Mouse (Mus musculus): ENCODE results near the gene Synpr. TPM values are rescaled to one million over a fixed set of nuclear protein-coding genes. Genes with fewer than 3 reads are reported as not detected.

The Synpr gene
- total and polyA plus RNA-seq, 2 experiments from 2014 or later, result 67.2 to 69.3 TPM

DNA sequence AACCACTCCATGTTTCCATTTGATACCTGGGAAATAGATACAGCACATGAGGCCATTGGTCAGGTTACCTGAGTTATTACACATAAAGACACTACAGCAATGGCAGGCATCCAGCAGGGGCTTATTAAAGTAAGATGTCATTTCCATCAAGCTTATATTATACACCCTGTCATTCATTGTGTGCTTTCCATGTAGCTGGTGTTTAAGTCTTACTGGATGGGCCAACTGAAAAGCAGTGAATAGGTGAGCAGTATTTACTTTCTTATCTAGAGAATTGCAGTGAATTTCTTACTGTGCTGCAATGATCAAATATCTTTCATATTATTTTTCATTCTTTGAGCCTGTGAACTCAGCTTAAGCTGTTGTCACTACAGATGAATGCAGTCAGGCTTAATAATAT lies 287.4 kb downstream of the Synpr start:
- Histone ChIP-seq H3K4me1 (ENCODE audit: insufficient read depth) (no peaks in the 10 kb centered on the region), H3K9ac (no peak overlapping the region), H3K9me3 (ENCODE audit: low read length) (no peaks in the 10 kb centered on the region), H3K36me3 (ENCODE audit: insufficient read depth) (no peaks in the 10 kb centered on the region), H3K4me3 (ENCODE audit: low read depth, low read length) (no peak overlapping the region), H3K27me3 (ENCODE audit: insufficient read depth, low read length) (no peaks in the 10 kb centered on the region), H3K27ac (ENCODE audit: low read depth, low read length) (no peak overlapping the region), H3K4me2 (ENCODE audit: low read depth) (no peak overlapping the region)
- ATAC-seq (no peak), DNase-seq (no peak)
- TF ChIP-seq CTCF (IDR thresholded peaks at IDR 0.05; ENCODE audit: low read depth), result no peak

DNA sequence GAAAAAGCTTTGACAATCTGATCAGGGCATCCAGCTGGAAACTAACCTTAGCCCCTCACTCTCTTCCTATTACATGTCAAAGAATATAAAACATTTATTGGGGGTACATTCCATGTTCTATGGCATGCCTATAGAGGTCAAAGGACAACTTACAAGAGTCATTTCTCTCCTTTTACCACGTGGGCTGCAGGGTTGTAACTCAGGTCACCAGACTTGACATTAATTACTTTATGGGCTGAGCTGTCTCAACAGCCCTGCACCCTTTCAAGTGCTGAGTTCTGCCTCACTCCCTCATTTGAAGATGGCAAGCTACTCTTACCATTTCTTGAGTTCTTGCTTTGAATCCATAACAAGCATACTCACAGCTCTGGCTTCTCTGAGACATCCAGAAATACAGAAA lies 287.9 kb downstream of the Synpr start:
- Histone ChIP-seq H3K9me3 (ENCODE audit: low read length) (no peaks in the 10 kb centered on the region), H3K4me2 (ENCODE audit: low read depth) (no peak overlapping the region), H3K4me1 (ENCODE audit: insufficient read depth) (no peaks in the 10 kb centered on the region), H3K27me3 (ENCODE audit: insufficient read depth, low read length) (no peaks in the 10 kb centered on the region), H3K27ac (ENCODE audit: low read depth, low read length) (no peak overlapping the region), H3K36me3 (ENCODE audit: insufficient read depth) (no peaks in the 10 kb centered on the region), H3K9ac (no peak overlapping the region), H3K4me3 (ENCODE audit: low read depth, low read length) (no peak overlapping the region)
- DNase-seq (no peak), ATAC-seq (no peak)
- no peak for TF ChIP-seq CTCF (IDR thresholded peaks at IDR 0.05; ENCODE audit: low read depth)
- WGBS, result 49% methylated on average over 1 of the region's 1 CpGs

DNA sequence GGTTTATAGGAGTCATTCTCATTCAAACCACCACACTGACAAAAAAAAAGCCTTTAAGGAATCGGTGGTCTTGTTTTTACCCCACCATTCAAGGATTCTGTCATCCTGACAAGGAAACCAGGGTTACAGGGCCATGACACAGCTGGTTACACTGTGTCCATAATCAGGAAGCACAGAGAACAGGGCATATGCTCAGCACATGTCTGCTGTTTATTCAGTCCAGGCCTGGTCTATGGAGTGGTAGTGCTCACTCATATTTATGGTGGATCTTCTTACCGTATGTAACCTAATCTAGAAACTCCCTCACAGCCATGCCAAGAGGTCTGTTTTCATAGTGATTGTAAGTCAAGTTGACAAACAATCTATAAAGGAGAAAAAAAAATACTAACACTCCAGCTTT lies 293.5 kb downstream of the Synpr start:
- Histone ChIP-seq H3K4me2 (ENCODE audit: low read depth) (no peak overlapping the region), H3K4me1 (ENCODE audit: insufficient read depth) (no peaks in the 10 kb centered on the region), H3K36me3 (ENCODE audit: insufficient read depth) (no peaks in the 10 kb centered on the region), H3K9me3 (ENCODE audit: low read length) (no peaks in the 10 kb centered on the region), H3K4me3 (ENCODE audit: low read depth, low read length) (no peak overlapping the region), H3K9ac (no peak overlapping the region), H3K27ac (ENCODE audit: low read depth, low read length) (no peak overlapping the region), H3K27me3 (ENCODE audit: insufficient read depth, low read length) (no peaks in the 10 kb centered on the region)
- TF ChIP-seq CTCF (IDR thresholded peaks at IDR 0.05; ENCODE audit: low read depth), result no peak
- no peak for DNase-seq
- WGBS, result 85% methylated on average over 2 of the region's 2 CpGs
- no peak for ATAC-seq

DNA sequence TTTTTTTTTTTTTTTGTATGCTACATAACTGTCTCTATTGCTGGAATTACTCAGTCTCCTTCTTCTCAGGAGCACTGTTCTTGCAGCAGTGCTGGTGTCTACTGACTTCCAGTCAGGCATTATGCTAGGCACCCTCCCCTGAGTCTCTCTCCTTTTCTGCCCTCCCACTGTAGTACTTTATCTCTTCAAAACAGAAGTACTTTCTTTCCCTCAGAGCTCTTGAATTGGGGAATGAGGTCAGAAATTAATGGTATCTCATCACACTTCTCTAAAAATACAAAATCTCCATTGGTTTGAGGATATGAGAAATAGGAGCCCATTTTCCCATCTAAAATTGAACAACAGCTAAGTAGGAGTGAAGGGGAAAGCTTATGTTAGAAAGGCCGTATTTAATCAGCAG lies 294.2 kb downstream of the Synpr start:
- Histone ChIP-seq H3K9ac (no peak overlapping the region), H3K9me3 (ENCODE audit: low read length) (no peaks in the 10 kb centered on the region), H3K27ac (ENCODE audit: low read depth, low read length) (no peak overlapping the region), H3K4me1 (ENCODE audit: insufficient read depth) (no peaks in the 10 kb centered on the region), H3K4me2 (ENCODE audit: low read depth) (no peak overlapping the region), H3K4me3 (ENCODE audit: low read depth, low read length) (no peak overlapping the region), H3K36me3 (ENCODE audit: insufficient read depth) (no peaks in the 10 kb centered on the region), H3K27me3 (ENCODE audit: insufficient read depth, low read length) (no peaks in the 10 kb centered on the region)
- no peak for ATAC-seq
- no peak for TF ChIP-seq CTCF (IDR thresholded peaks at IDR 0.05; ENCODE audit: low read depth)
- no peak for DNase-seq
- 72% methylated on average over 1 of the region's 1 CpGs for WGBS

DNA sequence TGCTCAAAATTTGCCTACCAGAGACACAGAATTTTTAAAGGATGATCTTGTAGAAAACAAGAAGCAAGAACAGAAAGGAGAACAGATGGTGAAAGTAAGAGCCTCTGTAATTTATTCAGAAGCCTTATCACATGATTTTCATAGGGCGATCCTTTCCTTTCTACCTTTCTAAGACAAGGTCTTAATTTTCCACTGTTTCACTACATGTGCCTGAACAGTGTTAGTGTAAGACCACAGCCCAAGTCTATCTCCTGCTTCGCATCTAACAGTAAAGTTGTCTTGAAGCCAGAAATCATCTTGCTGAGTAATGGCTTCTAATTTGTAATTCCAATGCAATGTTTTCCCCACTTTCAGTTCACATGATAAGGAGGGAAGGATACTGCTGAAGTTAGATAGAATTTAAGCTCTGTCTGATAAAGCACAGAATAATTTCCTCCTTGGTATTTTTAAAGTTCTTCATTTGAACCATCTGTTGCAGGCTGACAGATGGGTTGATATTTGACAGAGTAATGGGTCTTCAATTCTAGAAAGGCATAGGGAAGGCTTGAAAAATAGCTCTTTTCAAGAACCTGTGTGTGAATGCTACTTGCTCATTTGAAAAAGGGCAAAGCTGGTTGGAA lies 308.9 kb downstream of the Synpr start:
- H3K27me3 ChIP-seq (ENCODE audit: insufficient read depth, low read length), result no peaks in the 10 kb centered on the region
- H3K9ac ChIP-seq, result no peak overlapping the region
- H3K9me3 ChIP-seq (ENCODE audit: low read length), result no peaks in the 10 kb centered on the region
- no peak overlapping the region for H3K4me2 ChIP-seq (ENCODE audit: low read depth)
- no peak for TF ChIP-seq CTCF (IDR thresholded peaks at IDR 0.05; ENCODE audit: low read depth)
- H3K4me3 ChIP-seq (ENCODE audit: low read depth, low read length), result no peak overlapping the region
- DNase-seq (peak; percentile 46), ATAC-seq (peak; percentile 67)
- H3K4me1 ChIP-seq (ENCODE audit: insufficient read depth), result no peaks in the 10 kb centered on the region
- no peak overlapping the region for H3K27ac ChIP-seq (ENCODE audit: low read depth, low read length)
- whole genome bisulfite sequencing, result 67% methylated on average over 2 of the region's 2 CpGs
- no peaks in the 10 kb centered on the region for H3K36me3 ChIP-seq (ENCODE audit: insufficient read depth)

DNA sequence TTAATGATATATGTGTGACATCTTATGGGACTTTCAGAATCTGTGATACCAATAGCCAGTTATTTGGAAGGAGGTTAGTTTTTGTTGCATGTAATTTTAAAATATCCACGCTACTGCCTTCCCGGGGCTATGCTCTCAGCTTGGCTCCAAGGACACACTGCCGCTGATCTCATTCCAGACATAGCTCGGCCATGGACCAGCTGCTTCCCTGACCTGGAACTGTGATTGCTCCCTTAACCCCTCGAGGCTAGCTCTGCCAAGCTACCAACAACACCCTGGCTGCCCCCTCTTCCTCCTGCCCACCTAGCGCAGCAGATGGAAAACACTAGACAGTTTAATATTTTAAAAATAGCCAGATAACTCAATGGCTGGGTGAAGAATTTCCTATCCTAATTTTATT lies 311.7 kb downstream of the Synpr start:
- WGBS, result 83% methylated on average over 6 of the region's 6 CpGs
- no peaks in the 10 kb centered on the region for H3K36me3 ChIP-seq (ENCODE audit: insufficient read depth)
- DNase-seq, result no peak
- TF ChIP-seq CTCF (IDR thresholded peaks at IDR 0.05; ENCODE audit: low read depth), result no peak
- H3K4me3 ChIP-seq (ENCODE audit: low read depth, low read length), result no peak overlapping the region
- H3K4me2 ChIP-seq (ENCODE audit: low read depth), result no peak overlapping the region
- no peak overlapping the region for H3K27ac ChIP-seq (ENCODE audit: low read depth, low read length)
- no peaks in the 10 kb centered on the region for H3K4me1 ChIP-seq (ENCODE audit: insufficient read depth)
- no peak overlapping the region for H3K9ac ChIP-seq
- no peaks in the 10 kb centered on the region for H3K9me3 ChIP-seq (ENCODE audit: low read length)
- ATAC-seq, result no peak
- H3K27me3 ChIP-seq (ENCODE audit: insufficient read depth, low read length), result no peaks in the 10 kb centered on the region

DNA sequence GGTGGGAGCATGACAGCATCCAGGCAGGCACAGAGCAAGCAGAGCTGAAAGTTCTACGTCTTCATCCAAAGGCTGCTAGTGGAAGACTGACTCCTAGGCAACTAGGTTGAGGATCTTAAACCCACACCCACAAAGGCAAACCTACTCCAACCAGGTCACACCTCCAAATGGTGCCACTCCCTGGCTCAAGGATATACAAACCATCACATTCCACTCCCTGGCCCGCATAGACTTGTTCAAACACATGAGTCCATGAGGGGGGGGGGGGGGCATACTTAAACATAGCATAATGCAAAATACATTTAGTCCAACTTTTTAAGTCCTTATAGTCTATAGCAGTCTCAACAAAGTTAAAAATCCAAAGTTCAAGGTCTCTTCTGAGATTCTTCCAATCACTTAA lies 312.6 kb downstream of the Synpr start:
- Histone ChIP-seq H3K27me3 (ENCODE audit: insufficient read depth, low read length) (no peaks in the 10 kb centered on the region), H3K4me2 (ENCODE audit: low read depth) (no peak overlapping the region), H3K4me1 (ENCODE audit: insufficient read depth) (no peaks in the 10 kb centered on the region), H3K27ac (ENCODE audit: low read depth, low read length) (no peak overlapping the region), H3K9me3 (ENCODE audit: low read length) (no peaks in the 10 kb centered on the region), H3K36me3 (ENCODE audit: insufficient read depth) (no peaks in the 10 kb centered on the region), H3K9ac (no peak overlapping the region), H3K4me3 (ENCODE audit: low read depth, low read length) (no peak overlapping the region)
- WGBS, result 94% methylated on average over 2 of the region's 2 CpGs
- ATAC-seq (no peak), DNase-seq (no peak)
- TF ChIP-seq CTCF (IDR thresholded peaks at IDR 0.05; ENCODE audit: low read depth), result no peak
